Mouse (Mus musculus) myocyte (in vitro differentiated cells): ENCODE measurements around the gene Pla2g15.

ENCODE experiments used
- CEBPB ChIP-seq: IDR thresholded peaks from 2 replicates; pipeline ENCODE4 v1.6.1; 2011; ENCODE audit warnings: mild to moderate bottlenecking, moderate library complexity; ENCODE audit not compliant: poor library complexity, insufficient read depth, severe bottlenecking
- MAX ChIP-seq: IDR thresholded peaks from one replicate; pipeline ENCODE4 v1.6.1; 2011; ENCODE audit warnings: low read depth, mild to moderate bottlenecking, control low read depth
- MYOD1 ChIP-seq, 3 experiments: IDR thresholded peaks; one replicate each; pipeline ENCODE4 v1.6.1; 2011; ENCODE audit warnings: control low read depth in 2 of 3, low read depth in 2 of 3, mild to moderate bottlenecking in 2 of 3, moderate library complexity in 1 of 3; ENCODE audit not compliant: insufficient read length in 2 of 3, control insufficient read depth in 1 of 3
- POLR2A ChIP-seq: IDR thresholded peaks from one replicate; pipeline ENCODE4 v1.6.1; 2011; ENCODE audit warnings: low read depth, mild to moderate bottlenecking, control low read depth, moderate library complexity; ENCODE audit not compliant: insufficient read length
- POLR2AphosphoS2 ChIP-seq: IDR thresholded peaks from one replicate; pipeline ENCODE4 v1.6.1; 2011; ENCODE audit warnings: low read depth, control low read depth; ENCODE audit not compliant: insufficient read length

DNA sequence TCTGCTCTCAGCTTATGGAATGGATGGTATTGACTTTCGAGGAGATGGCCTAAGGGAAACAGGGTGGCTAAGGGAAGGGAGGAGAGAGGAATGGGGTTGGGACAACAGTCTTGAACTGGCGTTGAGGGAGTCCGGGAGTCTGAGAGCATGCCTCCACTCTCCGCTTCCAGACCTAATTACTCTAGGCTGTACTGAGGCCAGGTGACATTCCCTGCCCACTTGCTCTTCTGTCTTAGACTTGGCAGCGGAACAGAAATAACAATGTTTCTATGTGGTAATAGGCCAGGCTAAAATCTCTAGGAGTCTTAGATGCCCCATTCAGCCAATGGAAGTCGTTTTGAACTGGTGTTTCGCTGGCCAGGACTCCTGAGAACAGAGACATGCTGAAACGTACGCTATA, 842 bp downstream of the Pla2g15 start:
- no peak for TF ChIP-seq MYOD1 (IDR thresholded peaks at IDR 0.05; ENCODE audit: control insufficient read depth in 1 of 3, insufficient read length in 2 of 3, low read depth in 2 of 3)
- no peak for TF ChIP-seq POLR2AphosphoS2
- TF ChIP-seq POLR2A, result no peak
- TF ChIP-seq CEBPB, result no peak
- no peak for TF ChIP-seq MAX
